Mouse (Mus musculus): ENCODE results near the gene 1700061G19Rik.

GRCm38 (mm10) chr17:56896513-56897129, 21.3 kb downstream of the 1700061G19Rik start:
- TF ChIP-seq CTCF (IDR thresholded peaks at IDR 0.05; ENCODE audit: borderline replicate concordance, extremely low read depth, insufficient read depth, insufficient read length) (no peak), POLR2A (IDR thresholded peaks at IDR 0.05; ENCODE audit: borderline replicate concordance, extremely low read depth, insufficient read depth, insufficient read length, poor library complexity, severe bottlenecking) (no peak)
